Mouse (Mus musculus): ENCODE results near the gene Nicn1. TPM values are rescaled to one million over a fixed set of nuclear protein-coding genes. Genes with fewer than 3 reads are reported as not detected.

The Nicn1 gene
- total and polyA plus RNA-seq, 2 experiments from 2014 or later, result 66.6 to 134 TPM

DNA sequence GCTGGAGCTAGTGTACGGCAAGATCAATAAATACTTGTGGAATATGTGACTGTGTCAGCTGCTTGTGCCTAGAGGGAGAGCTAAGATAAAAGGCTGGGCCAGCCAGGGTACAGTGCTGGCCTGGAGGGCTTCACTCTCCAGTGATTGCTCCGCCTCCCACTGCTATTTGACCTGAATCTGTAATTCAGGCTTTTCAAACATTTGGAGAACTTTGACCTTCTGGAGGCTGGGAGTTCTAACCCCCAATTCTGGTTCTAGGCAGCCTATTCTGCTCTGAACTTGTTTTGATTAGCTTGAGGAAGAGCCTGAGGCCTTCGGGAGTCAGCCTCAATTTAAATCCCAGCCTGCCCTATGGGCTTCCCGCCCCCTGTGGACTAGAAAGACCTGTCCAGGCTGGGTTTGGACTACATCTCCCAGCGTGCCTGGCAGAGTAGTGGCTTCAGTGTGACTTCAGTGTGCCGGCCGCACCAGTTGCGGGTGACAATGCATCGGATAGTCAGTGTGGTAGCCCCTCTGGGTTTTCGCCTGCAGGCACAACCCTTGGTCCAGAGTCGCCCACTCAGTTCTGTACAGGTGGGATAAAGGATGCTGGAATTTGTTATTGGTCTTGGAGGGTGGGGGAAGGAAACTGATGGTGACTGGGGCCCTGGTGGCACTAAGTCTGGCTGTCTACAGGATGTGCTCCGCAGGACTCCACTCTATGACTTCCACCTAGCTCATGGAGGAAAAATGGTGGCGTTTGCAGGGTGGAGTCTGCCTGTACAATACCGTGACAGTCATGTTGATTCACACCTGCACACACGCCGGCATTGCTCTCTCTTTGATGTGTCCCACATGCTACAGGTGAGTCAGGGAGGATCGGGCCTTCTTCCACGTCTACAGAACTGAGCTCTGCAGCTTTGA is 6.5 kb downstream of the Nicn1 start, which contains the start of gene Amt:
Gene Amt, plus strand, starts transcription at position 401 of the 903 bp plus-strand sequence.
- no peaks in the 10 kb centered on the region for H3K4me1 ChIP-seq (ENCODE audit: insufficient read depth)
- no peaks in the 10 kb centered on the region for H3K9me3 ChIP-seq (ENCODE audit: low read length)
- TF ChIP-seq CTCF (IDR thresholded peaks at IDR 0.05; ENCODE audit: low read depth), result no peak
- 19% methylated on average over 18 of the region's 18 CpGs for WGBS
- no peak within 1 kb of the TSS for H3K9ac ChIP-seq
- peaks cover 42% of the 10 kb centered on the region for H3K36me3 ChIP-seq (ENCODE audit: insufficient read depth)
- DNase-seq (no peak), ATAC-seq (peak; percentile 59)
- peak within 1 kb of the TSS; percentile 29 for H3K27ac ChIP-seq (ENCODE audit: low read depth, low read length)
- H3K27me3 ChIP-seq (ENCODE audit: insufficient read depth, low read length), result no peaks in the 10 kb centered on the region
- H3K4me2 ChIP-seq (ENCODE audit: low read depth), result peak within 1 kb of the TSS; percentile 28
- 0 out of 2 replicates have a peak within 1 kb of the TSS, but pooled peaks have one; percentile 3 for H3K4me3 ChIP-seq (ENCODE audit: low read depth, low read length)

GRCm38 (mm10) chr9:108301853-108302252 is 11.6 kb downstream of the Nicn1 start:
- DNase-seq (no peak), ATAC-seq (no peak)
- Histone ChIP-seq H3K9me3 (ENCODE audit: low read length) (no peaks in the 10 kb centered on the region), H3K36me3 (ENCODE audit: insufficient read depth) (peaks cover 26% of the 10 kb centered on the region), H3K4me3 (ENCODE audit: low read depth, low read length) (no peak overlapping the region), H3K9ac (no peak overlapping the region), H3K4me2 (ENCODE audit: low read depth) (no peak overlapping the region), H3K27me3 (ENCODE audit: insufficient read depth, low read length) (no peaks in the 10 kb centered on the region), H3K27ac (ENCODE audit: low read depth, low read length) (no peak overlapping the region), H3K4me1 (ENCODE audit: insufficient read depth) (peaks cover 10% of the 10 kb centered on the region)
- TF ChIP-seq CTCF (IDR thresholded peaks at IDR 0.05; ENCODE audit: low read depth), result no peak
- 88% methylated on average over 3 of the region's 3 CpGs for WGBS

GRCm38 (mm10) chr9:108304716-108305115 is 14.5 kb downstream of the Nicn1 start:
- Histone ChIP-seq H3K4me1 (ENCODE audit: insufficient read depth) (peaks cover 29% of the 10 kb centered on the region), H3K4me2 (ENCODE audit: low read depth) (peak overlapping the region; percentile 81), H3K27me3 (ENCODE audit: insufficient read depth, low read length) (no peaks in the 10 kb centered on the region), H3K36me3 (ENCODE audit: insufficient read depth) (peaks cover 21% of the 10 kb centered on the region), H3K4me3 (ENCODE audit: low read depth, low read length) (peak overlapping the region; percentile 89), H3K9me3 (ENCODE audit: low read length) (no peaks in the 10 kb centered on the region), H3K27ac (ENCODE audit: low read depth, low read length) (no peak overlapping the region), H3K9ac (peak overlapping the region; percentile 82; the same call in 1 of the 2 replicates)
- ATAC-seq (no peak), DNase-seq (no peak)
- no peak for TF ChIP-seq CTCF (IDR thresholded peaks at IDR 0.05; ENCODE audit: low read depth)
- 87% methylated on average over 4 of the region's 4 CpGs for WGBS

DNA sequence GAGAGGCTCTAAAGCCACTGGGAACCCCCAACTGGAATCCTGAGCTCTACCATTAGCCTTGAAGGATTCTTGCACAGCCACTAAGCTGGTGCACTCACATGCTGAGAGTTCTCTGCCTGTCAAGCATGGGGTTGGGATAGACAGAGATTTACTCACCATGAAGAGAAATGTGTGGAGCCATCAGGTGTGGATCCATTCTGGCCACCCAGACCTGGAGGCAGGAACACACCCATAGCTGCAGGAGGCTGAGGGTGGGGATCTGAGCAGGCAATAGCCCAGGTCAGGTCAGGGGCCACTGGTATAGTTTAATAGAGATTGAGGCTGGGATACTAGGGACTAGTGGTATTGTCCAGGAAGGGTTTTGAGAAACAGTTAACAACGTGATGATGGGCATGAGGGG is 14.9 kb downstream of the Nicn1 start:
- Histone ChIP-seq H3K4me3 (ENCODE audit: low read depth, low read length) (peak overlapping the region; percentile 89), H3K4me1 (ENCODE audit: insufficient read depth) (peaks cover 29% of the 10 kb centered on the region), H3K36me3 (ENCODE audit: insufficient read depth) (peaks cover 21% of the 10 kb centered on the region), H3K27ac (ENCODE audit: low read depth, low read length) (peak overlapping the region; percentile 89), H3K9me3 (ENCODE audit: low read length) (no peaks in the 10 kb centered on the region), H3K9ac (peak overlapping the region; percentile 82), H3K4me2 (ENCODE audit: low read depth) (peak overlapping the region; percentile 81), H3K27me3 (ENCODE audit: insufficient read depth, low read length) (no peaks in the 10 kb centered on the region)
- WGBS, result 4% methylated on average over 1 of the region's 1 CpGs
- no peak for ATAC-seq
- DNase-seq, result no peak
- TF ChIP-seq CTCF (IDR thresholded peaks at IDR 0.05; ENCODE audit: low read depth), result no peak

GRCm38 (mm10) chr9:108305629-108306520 is 15.6 kb downstream of the Nicn1 start, which contains the start of the genes Rhoa and Tcta:
Rhoa (plus strand) TSS chr9:108306129.
Tcta (minus strand) TSS chr9:108306160.
- Histone ChIP-seq H3K4me3 (ENCODE audit: low read depth, low read length) (peak within 1 kb of the TSS; percentile 89), H3K4me2 (ENCODE audit: low read depth) (peak within 1 kb of the TSS; percentile 81), H3K36me3 (ENCODE audit: insufficient read depth) (peaks cover 20% of the 10 kb centered on the region), H3K4me1 (ENCODE audit: insufficient read depth) (peaks cover 29% of the 10 kb centered on the region), H3K9me3 (ENCODE audit: low read length) (no peaks in the 10 kb centered on the region), H3K27ac (ENCODE audit: low read depth, low read length) (peak within 1 kb of the TSS; percentile 95), H3K27me3 (ENCODE audit: insufficient read depth, low read length) (no peaks in the 10 kb centered on the region), H3K9ac (peak within 1 kb of the TSS; percentile 90)
- no peak for TF ChIP-seq CTCF (IDR thresholded peaks at IDR 0.05; ENCODE audit: low read depth)
- ATAC-seq (peak; percentile 98), DNase-seq (peak; percentile 99)
- 3% methylated on average over 73 of the region's 81 CpGs for WGBS

DNA sequence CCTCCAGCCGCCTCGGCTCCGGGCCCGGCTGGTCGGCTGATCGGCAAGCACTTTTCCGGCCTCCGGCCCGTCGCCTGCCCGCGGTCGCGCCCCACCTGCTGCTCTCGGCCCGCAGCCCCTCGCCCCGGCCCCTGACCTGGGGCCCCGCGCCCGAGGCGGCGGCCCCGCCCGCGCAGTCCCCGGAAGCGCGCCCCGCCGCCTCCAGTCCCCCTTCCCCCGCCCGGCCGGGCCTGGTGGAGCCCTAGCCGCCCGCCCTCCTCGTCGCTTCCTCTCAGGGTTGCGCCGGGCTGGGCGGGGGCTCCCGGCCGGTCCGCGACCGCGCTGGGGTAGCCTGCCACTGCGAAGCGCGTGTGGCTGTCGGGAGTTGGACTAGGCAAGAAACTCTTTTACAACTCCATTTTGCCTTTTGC is 16.3 kb downstream of the Nicn1 start:
- under 1% methylated on average over 41 of the region's 51 CpGs for WGBS
- Histone ChIP-seq H3K9ac (peak overlapping the region; percentile 90), H3K9me3 (ENCODE audit: low read length) (no peaks in the 10 kb centered on the region), H3K36me3 (ENCODE audit: insufficient read depth) (peaks cover 15% of the 10 kb centered on the region), H3K4me3 (ENCODE audit: low read depth, low read length) (peak overlapping the region; percentile 89), H3K27me3 (ENCODE audit: insufficient read depth, low read length) (no peaks in the 10 kb centered on the region), H3K27ac (ENCODE audit: low read depth, low read length) (peak overlapping the region; percentile 95), H3K4me2 (ENCODE audit: low read depth) (peak overlapping the region; percentile 48), H3K4me1 (ENCODE audit: insufficient read depth) (peaks cover 29% of the 10 kb centered on the region)
- TF ChIP-seq CTCF (IDR thresholded peaks at IDR 0.05; ENCODE audit: low read depth), result no peak
- DNase-seq, result peak; percentile 63
- ATAC-seq, result peak; percentile 57
